In the genomic region with DNA sequence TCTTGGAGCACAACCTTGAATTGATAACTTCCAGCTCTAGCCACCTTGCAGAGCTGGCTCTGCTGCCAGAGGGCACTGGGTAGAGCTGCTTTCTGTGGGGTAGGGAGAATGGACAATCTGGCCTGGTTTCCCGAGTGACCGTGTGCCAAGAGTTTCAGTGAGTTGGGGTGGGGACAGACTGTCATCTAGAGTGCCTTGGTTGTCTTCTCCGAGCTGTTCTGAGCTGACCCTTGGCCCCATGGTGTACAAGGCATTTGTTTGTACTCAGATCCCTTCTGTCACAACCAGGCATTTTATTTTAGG, we compare ENCODE assay signal across 8 mouse cellular contexts. TPM values are rescaled to one million over a fixed set of nuclear protein-coding genes. Genes with fewer than 3 reads are reported as not detected.
A peak's percentile ranks its signal among the peaks of the same experiment; 100 is the strongest.
DNase-seq lines count a peak whose midpoint lies in the region; ATAC-seq lines count a peak whose summit lies in the region.

No protein-coding gene starts in this region.

- H3K9me3 ChIP-seq in embryonic facial prominence, embryonic 13.5 days = no peaks in the 10 kb centered on the region
- H3K9me3 ChIP-seq in hindbrain, embryonic 13.5 days = no peaks in the 10 kb centered on the region
- no peaks in the 10 kb centered on the region for H3K9me3 ChIP-seq in limb, embryonic 15.5 days
- no peaks in the 10 kb centered on the region for H3K9me3 ChIP-seq in neural tube, embryonic 14.5 days (ENCODE audit: control insufficient read depth, low read length)

- H3K4me3 ChIP-seq in embryonic facial prominence, embryonic 13.5 days = peak overlapping the region; percentile 82
- peak overlapping the region; percentile 85 for H3K4me3 ChIP-seq in hindbrain, embryonic 13.5 days
- H3K4me3 ChIP-seq in limb, embryonic 15.5 days = peak overlapping the region; percentile 86
- peak overlapping the region; percentile 64 for H3K4me3 ChIP-seq in neural tube, embryonic 14.5 days (ENCODE audit: low read depth, low read length)

- H3K27ac ChIP-seq in embryonic facial prominence, embryonic 13.5 days = peak overlapping the region; percentile 29; the same call in 1 of the 2 replicates
- peak overlapping the region; percentile 83; the same call in 1 of the 2 replicates for H3K27ac ChIP-seq in hindbrain, embryonic 13.5 days
- H3K27ac ChIP-seq in limb, embryonic 15.5 days = no peak overlapping the region
- H3K27ac ChIP-seq in neural tube, embryonic 14.5 days (ENCODE audit: low read depth, low read length) = no peak overlapping the region

- WGBS in embryonic facial prominence, embryonic 13.5 days = 40% methylated on average over 3 of the region's 3 CpGs
- WGBS in hindbrain, embryonic 13.5 days = 10% methylated on average over 3 of the region's 3 CpGs
- 40% methylated on average over 3 of the region's 3 CpGs for WGBS in limb, embryonic 15.5 days
- 25% methylated on average over 3 of the region's 3 CpGs for WGBS in neural tube, embryonic 14.5 days

- ATAC-seq in embryonic facial prominence, embryonic 13.5 days (ENCODE audit: insufficient number of reproducible peaks, insufficient read depth, low FRiP score, low TSS enrichment, low read depth) = no peak
- ATAC-seq in hindbrain, embryonic 13.5 days (ENCODE audit: low FRiP score) = no peak
- ATAC-seq in limb, embryonic 15.5 days (ENCODE audit: insufficient number of reproducible peaks, low FRiP score, low TSS enrichment, low read depth) = no peak
- ATAC-seq in neural tube, embryonic 14.5 days (ENCODE audit: low read depth) = no peak
- ATAC-seq in frontal cortex, adult (ENCODE audit: low TSS enrichment) = no peak

- H3K4me2 ChIP-seq in embryonic facial prominence, embryonic 13.5 days = peak overlapping the region; percentile 89
- H3K4me2 ChIP-seq in hindbrain, embryonic 13.5 days = peak overlapping the region; percentile 90
- H3K4me2 ChIP-seq in limb, embryonic 15.5 days = peak overlapping the region; percentile 84
- peak overlapping the region; percentile 88 for H3K4me2 ChIP-seq in neural tube, embryonic 14.5 days (ENCODE audit: low read depth, low read length)

- DNase-seq in thymus, postnatal 25 days = peak; percentile 9
- DNase-seq in thymus, postnatal 36 days = no peak
- DNase-seq in right cerebral cortex, postnatal 36 days (ENCODE audit: low spot score in 2 of 2) = no peak

- H3K27me3 ChIP-seq in embryonic facial prominence, embryonic 13.5 days = no peaks in the 10 kb centered on the region
- no peaks in the 10 kb centered on the region for H3K27me3 ChIP-seq in hindbrain, embryonic 13.5 days
- H3K27me3 ChIP-seq in limb, embryonic 15.5 days = no peaks in the 10 kb centered on the region
- no peaks in the 10 kb centered on the region for H3K27me3 ChIP-seq in neural tube, embryonic 14.5 days (ENCODE audit: control insufficient read depth, insufficient read depth, low read length)

- H3K9ac ChIP-seq in embryonic facial prominence, embryonic 13.5 days = peak overlapping the region; percentile 93; the same call in 1 of the 2 replicates
- peak overlapping the region; percentile 90; the same call in 1 of the 2 replicates for H3K9ac ChIP-seq in hindbrain, embryonic 13.5 days
- H3K9ac ChIP-seq in limb, embryonic 15.5 days = no peak overlapping the region
- H3K9ac ChIP-seq in neural tube, embryonic 14.5 days (replicated peaks; ENCODE audit: low read depth, low read length) = peak overlapping the region; percentile 71; the same call in 1 of the 2 replicates

- peaks cover 57% of the 10 kb centered on the region for H3K4me1 ChIP-seq in embryonic facial prominence, embryonic 13.5 days
- peaks cover 66% of the 10 kb centered on the region for H3K4me1 ChIP-seq in hindbrain, embryonic 13.5 days (replicated peaks)
- peaks cover 34% of the 10 kb centered on the region for H3K4me1 ChIP-seq in limb, embryonic 15.5 days
- peaks cover 25% of the 10 kb centered on the region for H3K4me1 ChIP-seq in neural tube, embryonic 14.5 days (ENCODE audit: control insufficient read depth, insufficient read depth, low read length)

- H3K36me3 ChIP-seq in embryonic facial prominence, embryonic 13.5 days = no peaks in the 10 kb centered on the region
- H3K36me3 ChIP-seq in hindbrain, embryonic 13.5 days = no peaks in the 10 kb centered on the region
- no peaks in the 10 kb centered on the region for H3K36me3 ChIP-seq in limb, embryonic 15.5 days
- H3K36me3 ChIP-seq in neural tube, embryonic 14.5 days (ENCODE audit: control insufficient read depth, insufficient read depth, low read length) = no peaks in the 10 kb centered on the region

RNA-seq across cellular contexts. Expression of gene Zfp710, which starts 3.8 kb away (rescaled TPM):
- 20.1 and 21.9 TPM in 2 replicates for polyA plus RNA-seq in embryonic facial prominence, embryonic 13.5 days (2015; fragmentation: Nextera tagmentation; extraction: Ambion mirVana)
- polyA plus RNA-seq in hindbrain, embryonic 13.5 days (2015; fragmentation: Nextera tagmentation; extraction: Ambion mirVana) = 18.3 and 18.5 TPM in 2 replicates
- polyA plus RNA-seq in limb, embryonic 15.5 days (2015; fragmentation: Nextera tagmentation; extraction: Ambion mirVana) = 16.9 and 18.9 TPM in 2 replicates
- 14.0 and 14.1 TPM in 2 replicates for polyA plus RNA-seq in neural tube, embryonic 14.5 days (2014; fragmentation: Nextera tagmentation; extraction: Ambion mirVana)

Comparison
In these comparisons a context has a peak if more than half of its experiments do, and no peak if none do; other contexts are left out.
1. H3K27ac ChIP-seq: peak in embryonic facial prominence, embryonic 13.5 days (single experiment) and hindbrain, embryonic 13.5 days (single experiment); none in limb, embryonic 15.5 days (single experiment) and neural tube, embryonic 14.5 days (single experiment).
2. Peak in every context shown above with its lines, with median percentiles within 50 percentile points of each other: H3K4me2 ChIP-seq and H3K4me3 ChIP-seq.